Mouse (Mus musculus): ENCODE measurements around the gene Rbm8a. TPM values are rescaled to one million over a fixed set of nuclear protein-coding genes. Genes with fewer than 3 reads are reported as not detected.

Gene Rbm8a
- polyA plus RNA-seq, 1 experiment from 2014 or later: 56.5 TPM

DNA sequence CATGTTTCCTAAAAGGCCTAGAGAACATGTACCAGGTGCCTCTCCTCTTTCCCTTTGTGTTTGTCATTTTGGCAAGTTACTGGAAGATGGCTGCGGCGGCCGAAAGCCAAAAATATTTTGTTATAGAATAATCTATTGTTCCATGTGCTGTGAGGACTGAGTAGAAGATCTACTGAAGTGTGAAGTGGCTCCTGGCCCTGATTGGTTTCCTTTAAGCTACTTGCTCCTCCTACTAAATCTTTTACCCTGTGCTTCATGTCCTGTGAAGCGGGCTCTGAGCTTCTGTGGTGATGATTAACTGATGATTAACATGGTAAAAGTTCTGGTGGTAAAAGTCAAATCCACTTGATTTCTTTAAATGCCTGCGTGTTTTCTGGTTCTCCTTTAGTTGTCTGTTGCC, 37.2 kb downstream of the Rbm8a start:
- H3K36me3 ChIP-seq (replicated peaks; ENCODE audit: insufficient read depth, low read length): no peaks in the 10 kb centered on the region
- H3K27me3 ChIP-seq (ENCODE audit: insufficient read depth, low read length): peaks cover 19% of the 10 kb centered on the region
- peaks cover 12% of the 10 kb centered on the region for H3K4me1 ChIP-seq (ENCODE audit: insufficient read depth)
- WGBS (ENCODE audit: insufficient replicate concordance): 85% methylated on average over 5 of the region's 5 CpGs
- no peak for ATAC-seq
- no peak overlapping the region for H3K27ac ChIP-seq (ENCODE audit: low read depth)
- TF ChIP-seq EP300 (IDR thresholded peaks at IDR 0.05; ENCODE audit: low read depth) (no peak), CTCF (IDR thresholded peaks at IDR 0.05; ENCODE audit: low read depth) (no peak)
- H3K4me3 ChIP-seq (ENCODE audit: low read depth, low read length): no peak overlapping the region
- H3K4me2 ChIP-seq (ENCODE audit: low read depth, low read length): no peak overlapping the region
- H3K9ac ChIP-seq (replicated peaks): no peak overlapping the region
- no peak for DNase-seq
- no peaks in the 10 kb centered on the region for H3K9me3 ChIP-seq (ENCODE audit: low read length)

DNA sequence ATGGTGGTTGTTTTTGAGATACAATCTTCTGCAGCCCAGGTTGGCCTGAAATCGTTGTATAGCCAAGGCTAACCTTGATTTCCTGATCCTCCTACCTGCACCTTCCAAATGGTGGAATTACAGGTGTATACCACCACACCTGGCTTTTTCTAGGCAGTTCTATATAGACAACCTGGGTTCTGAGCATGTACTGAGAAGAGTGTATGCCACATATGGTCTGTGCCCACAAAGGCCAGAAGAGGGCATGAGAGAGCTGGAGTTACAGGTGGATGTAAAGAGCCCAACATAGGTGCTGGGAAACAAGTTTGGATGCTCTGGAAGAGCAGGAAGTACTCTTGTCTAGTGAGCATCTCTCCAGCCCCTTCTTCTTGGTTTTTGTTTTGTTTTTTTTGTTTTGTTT, 37.6 kb downstream of the Rbm8a start:
- Histone ChIP-seq H3K27ac (ENCODE audit: low read depth) (no peak overlapping the region), H3K9me3 (ENCODE audit: low read length) (no peaks in the 10 kb centered on the region), H3K9ac (replicated peaks) (no peak overlapping the region), H3K27me3 (ENCODE audit: insufficient read depth, low read length) (peaks cover 19% of the 10 kb centered on the region), H3K4me3 (ENCODE audit: low read depth, low read length) (no peak overlapping the region), H3K4me2 (ENCODE audit: low read depth, low read length) (no peak overlapping the region), H3K36me3 (replicated peaks; ENCODE audit: insufficient read depth, low read length) (no peaks in the 10 kb centered on the region), H3K4me1 (ENCODE audit: insufficient read depth) (peaks cover 12% of the 10 kb centered on the region)
- ATAC-seq (no peak), DNase-seq (peak; percentile 30)
- 27% methylated on average over 1 of the region's 1 CpGs for WGBS (ENCODE audit: insufficient replicate concordance)
- TF ChIP-seq CTCF (IDR thresholded peaks at IDR 0.05; ENCODE audit: low read depth): peak; percentile 72
- no peak for TF ChIP-seq EP300 (IDR thresholded peaks at IDR 0.05; ENCODE audit: low read depth)

DNA sequence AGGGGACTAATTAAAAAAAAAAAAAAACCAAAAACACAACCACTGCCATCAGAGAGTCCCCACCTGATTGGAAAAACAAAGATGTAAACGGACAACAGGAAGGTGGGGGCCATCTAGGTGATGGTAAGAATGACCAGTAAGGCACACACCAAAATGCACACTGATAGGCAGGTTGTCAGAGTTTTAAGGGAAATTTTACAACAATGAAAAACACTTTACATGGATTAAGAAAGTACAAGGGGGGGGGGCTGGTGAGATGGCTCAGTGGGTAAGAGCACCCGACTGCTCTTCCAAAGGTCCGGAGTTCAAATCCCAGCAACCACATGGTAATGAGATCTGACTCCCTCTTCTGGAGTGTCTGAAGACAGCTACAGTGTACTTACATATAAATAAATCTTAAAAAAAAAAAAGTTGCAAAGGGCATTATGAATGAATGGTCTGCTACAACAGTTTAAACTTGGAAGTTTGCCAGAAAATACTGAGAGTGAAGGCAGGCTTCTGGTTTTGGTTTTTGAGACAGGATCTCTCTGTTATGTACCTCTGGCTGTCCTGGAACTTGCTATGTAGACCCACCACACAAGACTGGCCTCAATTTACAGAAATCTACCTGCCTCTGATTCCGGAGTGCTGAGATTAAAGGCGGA, 38.8 kb downstream of the Rbm8a start:
- ATAC-seq (no peak), DNase-seq (no peak)
- Histone ChIP-seq H3K4me1 (ENCODE audit: insufficient read depth) (peaks cover 12% of the 10 kb centered on the region), H3K27me3 (ENCODE audit: insufficient read depth, low read length) (peaks cover 19% of the 10 kb centered on the region), H3K27ac (ENCODE audit: low read depth) (no peak overlapping the region), H3K36me3 (replicated peaks; ENCODE audit: insufficient read depth, low read length) (no peaks in the 10 kb centered on the region), H3K9me3 (ENCODE audit: low read length) (no peaks in the 10 kb centered on the region), H3K9ac (replicated peaks) (no peak overlapping the region), H3K4me2 (ENCODE audit: low read depth, low read length) (no peak overlapping the region), H3K4me3 (ENCODE audit: low read depth, low read length) (no peak overlapping the region)
- 92% methylated on average over 5 of the region's 5 CpGs for WGBS (ENCODE audit: insufficient replicate concordance)
- TF ChIP-seq CTCF (IDR thresholded peaks at IDR 0.05; ENCODE audit: low read depth) (no peak), EP300 (IDR thresholded peaks at IDR 0.05; ENCODE audit: low read depth) (no peak)

DNA sequence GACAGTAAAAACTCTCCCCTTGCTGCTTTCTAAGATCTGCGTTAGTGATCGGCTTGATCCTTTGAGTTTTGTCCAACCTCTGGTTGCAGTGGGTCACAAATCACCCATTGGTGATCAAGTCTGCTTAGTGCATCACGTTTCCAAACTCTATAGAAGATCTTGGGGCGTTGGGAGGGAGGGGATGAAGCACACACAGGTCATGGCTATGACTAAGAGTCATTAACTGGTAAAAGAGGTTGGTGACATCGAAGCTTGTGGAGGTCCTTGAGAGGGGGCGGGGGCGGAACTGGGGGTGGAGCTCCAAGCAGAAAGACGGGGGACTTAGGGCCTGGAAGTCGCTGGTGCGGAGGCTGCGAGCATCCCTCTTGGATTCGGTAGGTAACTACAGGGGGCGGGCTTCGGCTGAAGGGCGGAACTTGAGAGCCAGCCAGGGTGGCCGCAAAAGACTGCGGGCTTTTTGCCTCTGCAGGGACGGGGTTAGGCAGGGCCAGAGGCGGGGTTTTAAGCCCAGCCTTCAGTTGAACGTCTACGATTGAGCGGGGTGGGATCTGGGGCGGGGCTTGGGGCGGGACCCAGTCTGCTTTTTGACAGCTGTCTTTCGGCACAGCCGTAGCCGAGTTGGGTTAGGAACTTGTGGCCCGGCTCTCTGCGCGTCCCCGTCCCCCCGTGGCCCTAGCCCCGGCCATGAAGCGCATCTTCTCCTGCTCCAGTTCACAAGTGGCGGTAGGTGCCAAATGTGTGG, 40.2 kb downstream of the Rbm8a start, which contains the start of gene Ankrd35:
Gene Ankrd35, plus strand, starts transcription at position 405 of the 742 bp plus-strand sequence.
- ATAC-seq (peak; percentile 99), DNase-seq (peak; percentile 90)
- H3K4me2 ChIP-seq (ENCODE audit: low read depth, low read length): peak within 1 kb of the TSS; percentile 78
- no peaks in the 10 kb centered on the region for H3K9me3 ChIP-seq (ENCODE audit: low read length)
- 4% methylated on average over 35 of the region's 35 CpGs for WGBS (ENCODE audit: insufficient replicate concordance)
- H3K4me3 ChIP-seq (ENCODE audit: low read depth, low read length): peak within 1 kb of the TSS; percentile 42
- H3K27me3 ChIP-seq (ENCODE audit: insufficient read depth, low read length): peaks cover 19% of the 10 kb centered on the region
- H3K36me3 ChIP-seq (replicated peaks; ENCODE audit: insufficient read depth, low read length): no peaks in the 10 kb centered on the region
- H3K27ac ChIP-seq (ENCODE audit: low read depth): no peak within 1 kb of the TSS
- TF ChIP-seq CTCF (IDR thresholded peaks at IDR 0.05; ENCODE audit: low read depth) (peak; percentile 47), EP300 (IDR thresholded peaks at IDR 0.05; ENCODE audit: low read depth) (no peak)
- H3K4me1 ChIP-seq (ENCODE audit: insufficient read depth): peaks cover 4% of the 10 kb centered on the region
- H3K9ac ChIP-seq (replicated peaks): 0 out of 2 replicates have a peak within 1 kb of the TSS, but pooled peaks have one; percentile 18

DNA sequence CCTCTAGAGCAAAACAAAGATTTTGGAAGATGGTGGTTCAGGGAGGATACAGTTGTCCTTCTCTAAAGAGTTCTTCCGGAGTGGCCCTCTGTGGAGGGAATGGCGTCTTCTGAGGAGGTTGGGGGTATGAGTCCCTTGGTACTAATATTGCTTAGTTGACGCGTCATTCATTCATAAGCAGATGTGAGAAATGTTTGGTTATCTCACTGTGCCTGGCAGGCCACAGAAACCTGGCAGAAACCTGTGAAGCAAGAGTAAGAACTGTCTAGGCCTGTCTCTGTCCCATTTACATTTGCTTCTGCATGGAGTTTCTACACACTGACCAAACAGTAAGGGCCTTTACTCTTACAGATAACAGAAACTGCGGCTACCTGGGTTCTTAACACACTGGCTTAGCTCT, 41.8 kb downstream of the Rbm8a start:
- ATAC-seq (no peak), DNase-seq (no peak)
- Histone ChIP-seq H3K9me3 (ENCODE audit: low read length) (no peaks in the 10 kb centered on the region), H3K9ac (replicated peaks) (no peak overlapping the region), H3K27ac (ENCODE audit: low read depth) (no peak overlapping the region), H3K4me3 (ENCODE audit: low read depth, low read length) (no peak overlapping the region), H3K4me1 (ENCODE audit: insufficient read depth) (peaks cover 4% of the 10 kb centered on the region), H3K36me3 (replicated peaks; ENCODE audit: insufficient read depth, low read length) (no peaks in the 10 kb centered on the region), H3K4me2 (ENCODE audit: low read depth, low read length) (no peak overlapping the region), H3K27me3 (ENCODE audit: insufficient read depth, low read length) (peaks cover 19% of the 10 kb centered on the region)
- WGBS (ENCODE audit: insufficient replicate concordance): 88% methylated on average over 5 of the region's 5 CpGs
- TF ChIP-seq CTCF (IDR thresholded peaks at IDR 0.05; ENCODE audit: low read depth) (no peak), EP300 (IDR thresholded peaks at IDR 0.05; ENCODE audit: low read depth) (no peak)

DNA sequence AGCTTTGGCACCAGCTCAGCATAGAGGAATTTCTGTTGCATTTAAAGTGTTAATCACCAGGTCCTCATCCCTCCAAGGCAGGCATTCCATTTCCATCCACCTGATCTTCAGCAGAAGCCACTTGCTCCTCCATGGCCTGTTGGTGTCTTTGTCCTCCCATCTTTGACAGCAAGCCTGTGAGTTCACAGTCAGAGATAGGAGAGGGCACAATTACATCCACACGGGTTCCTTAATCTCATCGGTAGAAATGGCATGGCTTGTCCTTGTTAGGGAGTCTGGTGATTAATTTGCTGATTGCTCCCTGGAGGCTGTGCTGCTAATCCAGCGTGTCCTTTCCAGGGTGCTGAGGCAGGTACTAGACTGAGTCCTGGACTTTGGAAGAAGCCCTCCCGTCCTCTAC, 43.8 kb downstream of the Rbm8a start:
- Histone ChIP-seq H3K27ac (ENCODE audit: low read depth) (no peak overlapping the region), H3K9ac (replicated peaks) (no peak overlapping the region), H3K4me2 (ENCODE audit: low read depth, low read length) (no peak overlapping the region), H3K36me3 (replicated peaks; ENCODE audit: insufficient read depth, low read length) (no peaks in the 10 kb centered on the region), H3K9me3 (ENCODE audit: low read length) (no peaks in the 10 kb centered on the region), H3K4me1 (ENCODE audit: insufficient read depth) (peaks cover 4% of the 10 kb centered on the region), H3K27me3 (ENCODE audit: insufficient read depth, low read length) (peaks cover 19% of the 10 kb centered on the region), H3K4me3 (ENCODE audit: low read depth, low read length) (no peak overlapping the region)
- TF ChIP-seq CTCF (IDR thresholded peaks at IDR 0.05; ENCODE audit: low read depth): no peak
- no peak for TF ChIP-seq EP300 (IDR thresholded peaks at IDR 0.05; ENCODE audit: low read depth)
- WGBS (ENCODE audit: insufficient replicate concordance): 72% methylated on average over 4 of the region's 4 CpGs
- ATAC-seq (no peak), DNase-seq (no peak)
